Mouse (Mus musculus) urinary bladder, postnatal 14 days (tissue): ENCODE measurements around the gene Ssc4d.

Experiments
- DNase-seq: peaks from one replicate; pipeline ENCODE4 v3.0.0; 2021; ENCODE audit warnings: low spot score

Gene Ssc4d

GRCm38 (mm10) chr5:135940587-135940986 is 33.7 kb downstream of the Ssc4d start:
- no peak for DNase-seq

GRCm38 (mm10) chr5:135935641-135936190 is 38.6 kb downstream of the Ssc4d start:
- no peak for DNase-seq

- DNase-seq = no peak
Observed at GRCm38 (mm10) chr5:135935176-135935523, 39.2 kb downstream of the Ssc4d start.

GRCm38 (mm10) chr5:135934481-135935175 is 39.7 kb downstream of the Ssc4d start, which contains the start of gene Ywhag:
Gene Ywhag, minus strand, starts transcription at chr5:135934616.
- DNase-seq = peak; percentile 96

- peak; percentile 75 for DNase-seq
Observed at GRCm38 (mm10) chr5:135933900-135934441, 40.4 kb downstream of the Ssc4d start.

- DNase-seq = no peak
Observed at GRCm38 (mm10) chr5:135933222-135933899, 41.0 kb downstream of the Ssc4d start.

- DNase-seq = no peak
Observed at GRCm38 (mm10) chr5:135932359-135932758, 42.0 kb downstream of the Ssc4d start.

- DNase-seq = no peak
Observed at GRCm38 (mm10) chr5:135931526-135931925, 42.8 kb downstream of the Ssc4d start.

- no peak for DNase-seq
Observed at GRCm38 (mm10) chr5:135929685-135930424, 44.5 kb downstream of the Ssc4d start.

- no peak for DNase-seq
Observed at GRCm38 (mm10) chr5:135923901-135924300, 50.4 kb downstream of the Ssc4d start.

- no peak for DNase-seq
Observed at GRCm38 (mm10) chr5:135919902-135920301, 54.4 kb downstream of the Ssc4d start.

GRCm38 (mm10) chr5:135918593-135918992 is 55.7 kb downstream of the Ssc4d start:
- DNase-seq = no peak

- no peak for DNase-seq
Observed at GRCm38 (mm10) chr5:135918059-135918437, 56.3 kb downstream of the Ssc4d start.

GRCm38 (mm10) chr5:135917327-135918058 is 56.8 kb downstream of the Ssc4d start:
- no peak for DNase-seq

GRCm38 (mm10) chr5:135916601-135917000 is 57.7 kb downstream of the Ssc4d start:
- DNase-seq = no peak

- no peak for DNase-seq
Observed at GRCm38 (mm10) chr5:135916051-135916565, 58.2 kb downstream of the Ssc4d start.

- DNase-seq = no peak
Observed at GRCm38 (mm10) chr5:135914156-135914555, 60.2 kb downstream of the Ssc4d start.

- DNase-seq = no peak
Observed at GRCm38 (mm10) chr5:135913201-135913600, 61.1 kb downstream of the Ssc4d start.

- DNase-seq = no peak
Observed at GRCm38 (mm10) chr5:135911633-135912220, 62.6 kb downstream of the Ssc4d start.

GRCm38 (mm10) chr5:135910813-135911212 is 63.5 kb downstream of the Ssc4d start:
- DNase-seq = no peak
